Mouse (Mus musculus): ENCODE results near the gene Pih1d2. TPM values are rescaled to one million over a fixed set of nuclear protein-coding genes. Genes with fewer than 3 reads are reported as not detected.
A peak's percentile ranks its signal among the peaks of the same experiment; 100 is the strongest.
"Not testable (repeated sequence)": the region's sequence is repeated elsewhere in the genome, so short reads cannot be mapped to it uniquely, and the experiment has no call there.

Pih1d2 gene
- polyA plus RNA-seq, 1 experiment from 2014 or later = 2.6 TPM

DNA sequence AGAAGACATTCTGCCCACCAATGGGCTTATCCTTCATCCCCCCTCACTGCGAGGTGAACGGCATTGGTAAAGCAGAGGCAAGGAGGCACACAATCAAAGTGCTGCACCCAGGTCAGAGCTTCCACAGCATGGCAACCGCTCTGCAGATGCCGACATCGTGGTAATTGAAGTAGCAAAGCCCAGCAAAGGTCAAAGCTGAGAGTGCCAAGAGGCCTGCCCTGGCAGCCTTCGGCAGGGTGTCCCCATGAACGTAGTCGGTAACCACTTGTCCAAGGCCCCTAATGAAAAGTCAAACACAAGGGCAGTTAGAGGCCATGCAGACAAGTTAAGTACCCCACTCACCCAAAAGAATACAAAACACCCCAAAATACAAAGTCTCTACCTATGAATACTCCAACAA lies 20.1 kb upstream of the Pih1d2 start:
- Histone ChIP-seq H3K4me2 (no peak overlapping the region), H3K36me3 (peaks cover 56% of the 10 kb centered on the region), H3K4me1 (peaks cover 1% of the 10 kb centered on the region), H3K9me3 (no peaks in the 10 kb centered on the region), H3K27me3 (no peaks in the 10 kb centered on the region), H3K27ac (no peak overlapping the region), H3K9ac (no peak overlapping the region), H3K4me3 (no peak overlapping the region)
- 97% methylated on average over 8 of the region's 8 CpGs for WGBS
- ATAC-seq (ENCODE audit: insufficient number of reproducible peaks, low FRiP score, low TSS enrichment, low read depth) = no peak

DNA sequence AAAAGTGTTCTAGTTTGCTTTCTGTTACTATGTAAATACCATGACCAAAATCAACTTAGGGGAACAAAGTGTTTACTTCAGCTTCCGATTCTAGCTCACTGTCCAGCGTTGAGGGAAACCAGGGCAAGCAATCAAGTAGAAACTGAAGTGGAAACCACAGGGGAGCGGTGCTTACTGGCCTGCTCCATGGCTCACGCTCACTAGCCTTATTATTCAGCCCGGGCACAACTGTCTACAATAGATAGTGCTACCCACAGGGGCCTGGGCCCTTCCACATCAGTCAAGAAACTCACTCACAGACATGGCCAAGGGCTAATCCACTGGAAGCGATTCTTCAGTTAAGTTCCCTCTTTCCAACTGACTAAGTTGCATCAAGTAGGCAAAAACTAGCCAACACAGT lies 15.6 kb upstream of the Pih1d2 start:
- Histone ChIP-seq H3K27ac (no peak overlapping the region), H3K9ac (no peak overlapping the region), H3K27me3 (no peaks in the 10 kb centered on the region), H3K4me1 (peaks cover 19% of the 10 kb centered on the region), H3K4me3 (no peak overlapping the region), H3K4me2 (no peak overlapping the region), H3K36me3 (peaks cover 46% of the 10 kb centered on the region), H3K9me3 (no peaks in the 10 kb centered on the region)
- no peak for ATAC-seq (ENCODE audit: insufficient number of reproducible peaks, low FRiP score, low TSS enrichment, low read depth)
- WGBS = 92% methylated on average over 6 of the region's 6 CpGs

DNA sequence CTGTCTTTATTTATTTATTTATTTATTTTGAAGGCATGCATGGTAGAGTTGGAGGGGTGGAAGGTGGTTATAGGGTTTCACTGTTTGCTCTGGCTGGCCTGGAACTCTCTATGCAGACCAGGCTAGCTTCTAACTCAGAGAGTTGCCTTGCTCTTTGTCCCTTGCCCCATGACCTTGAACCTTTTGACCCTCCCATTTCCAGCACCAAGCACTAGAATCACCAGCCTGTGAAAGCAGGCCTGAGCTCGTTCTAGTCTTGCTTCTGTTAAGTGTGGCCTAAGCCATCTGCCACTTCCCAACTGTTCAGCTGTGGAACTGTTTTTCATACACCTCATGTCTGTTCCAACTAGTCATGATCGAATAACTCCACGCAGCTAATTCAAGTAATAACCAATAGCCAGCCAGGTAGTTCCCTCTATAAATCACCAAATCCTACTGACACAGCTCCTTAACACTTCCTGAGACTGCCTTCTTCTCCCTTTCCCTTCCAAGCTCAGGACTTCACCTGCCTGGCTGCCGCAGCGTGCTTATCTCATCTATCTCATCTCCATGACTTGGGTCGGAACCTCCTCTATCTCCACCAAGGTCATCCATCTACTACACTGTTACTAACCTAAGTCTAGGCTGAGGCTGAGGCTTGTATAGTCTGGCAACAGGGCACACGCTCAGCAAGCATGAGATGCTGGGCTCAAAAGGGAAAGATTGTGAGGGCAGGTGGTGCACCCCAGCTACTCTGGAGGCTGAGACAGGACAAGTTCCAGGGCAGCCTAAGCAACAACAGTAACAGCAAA lies 14.9 kb upstream of the Pih1d2 start:
- no peak overlapping the region for H3K27ac ChIP-seq
- no peak for ATAC-seq (ENCODE audit: insufficient number of reproducible peaks, low FRiP score, low TSS enrichment, low read depth)
- peak overlapping the region; percentile 85 for H3K4me3 ChIP-seq
- H3K9ac ChIP-seq = peak overlapping the region; percentile 11; the same call in 1 of the 2 replicates
- H3K27me3 ChIP-seq = no peaks in the 10 kb centered on the region
- peaks cover 19% of the 10 kb centered on the region for H3K4me1 ChIP-seq
- H3K4me2 ChIP-seq = peak overlapping the region; percentile 67
- H3K36me3 ChIP-seq = peaks cover 43% of the 10 kb centered on the region
- 84% methylated on average over 7 of the region's 7 CpGs for WGBS
- H3K9me3 ChIP-seq = no peaks in the 10 kb centered on the region

DNA sequence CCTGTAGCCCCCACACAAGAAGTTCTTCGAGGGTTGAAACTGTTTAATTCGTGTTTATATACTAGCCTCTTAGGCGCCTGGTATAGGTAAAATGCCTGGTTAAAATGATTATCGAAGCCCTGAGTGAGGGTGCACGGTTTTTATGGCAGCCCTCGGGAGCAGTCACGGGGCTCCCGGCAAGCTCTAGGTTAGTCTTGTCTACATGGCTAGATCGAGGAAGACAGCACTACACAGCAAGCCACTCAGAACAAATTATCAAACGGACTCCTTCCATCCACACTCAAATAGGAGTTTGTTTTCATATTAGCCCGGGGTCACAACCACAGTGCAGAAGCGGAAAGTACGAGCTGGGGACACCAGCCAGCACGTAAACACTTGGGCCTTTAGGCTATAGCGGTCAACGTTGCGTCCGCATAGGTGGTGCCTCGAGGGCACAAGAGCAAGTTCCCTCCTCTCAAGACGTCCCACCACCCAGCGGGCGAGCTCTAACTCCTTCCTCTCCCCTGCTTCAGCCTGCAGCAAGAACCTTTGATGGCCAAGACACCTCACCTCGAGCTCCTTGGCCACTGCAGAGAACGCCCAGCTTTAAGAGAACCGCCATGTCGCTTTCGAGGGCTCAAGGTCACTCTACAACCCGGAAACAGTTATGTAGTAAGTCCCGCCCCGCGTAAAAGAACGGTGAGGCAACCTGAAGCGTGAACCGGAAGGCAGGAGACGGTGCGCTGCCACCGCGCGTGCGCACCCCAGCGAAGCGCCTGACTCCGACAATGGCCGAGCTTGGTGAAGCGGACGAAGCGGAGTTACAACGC lies 13.7 kb upstream of the Pih1d2 start, which contains the start of the genes Sdhd and Timm8b:
Gene Sdhd (minus strand): TSS at position 624 of the 809 bp plus-strand sequence.
Gene Timm8b (plus strand): TSS at position 722 of the 809 bp plus-strand sequence.
- ATAC-seq (ENCODE audit: insufficient number of reproducible peaks, low FRiP score, low TSS enrichment, low read depth) = peak; percentile 94
- H3K9me3 ChIP-seq = no peaks in the 10 kb centered on the region
- H3K27me3 ChIP-seq = no peaks in the 10 kb centered on the region
- peaks cover 43% of the 10 kb centered on the region for H3K36me3 ChIP-seq
- WGBS = under 1% methylated on average over 48 of the region's 48 CpGs
- H3K4me2 ChIP-seq = peak within 1 kb of the TSS; percentile 67
- peak within 1 kb of the TSS; percentile 87 for H3K9ac ChIP-seq
- H3K4me1 ChIP-seq = peaks cover 19% of the 10 kb centered on the region
- H3K27ac ChIP-seq = peak within 1 kb of the TSS; percentile 87
- H3K4me3 ChIP-seq = peak within 1 kb of the TSS; percentile 85

DNA sequence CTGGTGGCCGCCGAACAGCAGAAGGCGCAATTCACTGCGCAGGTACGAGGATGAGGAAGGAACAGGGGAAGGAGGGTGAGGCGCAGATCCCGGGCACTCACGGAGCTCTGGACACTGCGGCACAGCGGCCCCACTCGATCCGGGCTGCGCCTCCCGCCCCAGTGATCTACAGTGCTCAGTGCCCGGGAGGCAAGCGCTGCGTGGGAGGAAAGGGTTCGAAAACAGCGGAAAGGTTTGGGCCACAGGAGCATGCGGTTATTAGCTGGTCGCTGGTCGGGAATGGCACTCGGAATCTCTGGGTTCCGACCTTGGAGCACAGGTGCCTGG lies 13.2 kb upstream of the Pih1d2 start:
- Histone ChIP-seq H3K36me3 (peaks cover 42% of the 10 kb centered on the region), H3K4me3 (peak overlapping the region; percentile 85), H3K4me2 (peak overlapping the region; percentile 67), H3K9ac (peak overlapping the region; percentile 87), H3K27ac (peak overlapping the region; percentile 87), H3K9me3 (no peaks in the 10 kb centered on the region), H3K4me1 (peaks cover 19% of the 10 kb centered on the region), H3K27me3 (no peaks in the 10 kb centered on the region)
- ATAC-seq (ENCODE audit: insufficient number of reproducible peaks, low FRiP score, low TSS enrichment, low read depth) = peak; percentile 75; the same call in 1 of the 2 replicates
- 0% methylated on average over 24 of the region's 24 CpGs for WGBS

DNA sequence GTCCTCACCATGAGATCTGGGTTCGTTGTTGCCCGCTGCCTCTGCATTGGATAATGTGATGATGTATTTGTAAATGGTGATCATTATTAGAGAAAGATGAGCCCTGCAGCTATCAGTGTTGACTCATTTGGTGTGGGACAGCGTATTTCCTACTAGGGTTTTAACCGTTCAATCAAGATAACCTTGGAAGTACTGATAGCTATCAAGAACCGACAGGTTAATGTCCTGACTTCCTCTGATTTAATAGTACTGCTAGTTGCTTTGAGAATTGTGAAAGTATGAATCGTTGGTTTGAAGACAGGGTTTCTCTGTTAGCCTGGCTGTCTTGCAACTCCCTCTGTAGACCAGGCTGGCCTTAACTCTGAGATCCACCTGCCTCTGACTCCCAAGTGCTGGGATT lies 12.8 kb upstream of the Pih1d2 start:
- Histone ChIP-seq H3K27ac (peak overlapping the region; percentile 87), H3K4me3 (peak overlapping the region; percentile 85), H3K9me3 (no peaks in the 10 kb centered on the region), H3K4me1 (peaks cover 19% of the 10 kb centered on the region), H3K4me2 (peak overlapping the region; percentile 67), H3K9ac (peak overlapping the region; percentile 87), H3K27me3 (no peaks in the 10 kb centered on the region), H3K36me3 (peaks cover 41% of the 10 kb centered on the region)
- no peak for ATAC-seq (ENCODE audit: insufficient number of reproducible peaks, low FRiP score, low TSS enrichment, low read depth)
- WGBS = 2% methylated on average over 6 of the region's 6 CpGs

DNA sequence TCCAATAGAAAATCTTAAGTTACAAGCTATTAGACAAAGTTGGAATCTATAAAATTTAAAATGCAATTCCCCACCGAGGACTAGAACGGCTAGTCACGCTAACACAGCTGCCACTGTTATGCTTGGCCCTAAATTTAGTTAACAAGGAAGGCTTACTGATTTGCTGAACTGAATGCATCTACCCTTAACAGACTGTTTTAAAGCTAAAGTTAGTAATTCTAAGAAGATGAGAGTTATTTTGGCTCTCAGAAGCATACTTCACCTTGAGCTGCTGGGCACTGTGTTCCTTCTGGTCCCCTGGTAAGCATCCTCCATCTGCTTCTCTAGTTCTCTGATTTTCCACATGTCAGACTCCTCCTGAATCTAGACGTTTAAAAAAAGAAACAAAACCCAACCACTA lies 5.0 kb upstream of the Pih1d2 start:
- H3K9me3 ChIP-seq = no peaks in the 10 kb centered on the region
- H3K36me3 ChIP-seq = peaks cover 72% of the 10 kb centered on the region
- H3K27me3 ChIP-seq = no peaks in the 10 kb centered on the region
- H3K27ac ChIP-seq = no peak overlapping the region
- H3K4me1 ChIP-seq = peaks cover 8% of the 10 kb centered on the region
- H3K4me2 ChIP-seq = no peak overlapping the region
- no peak overlapping the region for H3K9ac ChIP-seq
- no peak for ATAC-seq (ENCODE audit: insufficient number of reproducible peaks, low FRiP score, low TSS enrichment, low read depth)
- no peak overlapping the region for H3K4me3 ChIP-seq
- WGBS = 77% methylated on average over 4 of the region's 4 CpGs

DNA sequence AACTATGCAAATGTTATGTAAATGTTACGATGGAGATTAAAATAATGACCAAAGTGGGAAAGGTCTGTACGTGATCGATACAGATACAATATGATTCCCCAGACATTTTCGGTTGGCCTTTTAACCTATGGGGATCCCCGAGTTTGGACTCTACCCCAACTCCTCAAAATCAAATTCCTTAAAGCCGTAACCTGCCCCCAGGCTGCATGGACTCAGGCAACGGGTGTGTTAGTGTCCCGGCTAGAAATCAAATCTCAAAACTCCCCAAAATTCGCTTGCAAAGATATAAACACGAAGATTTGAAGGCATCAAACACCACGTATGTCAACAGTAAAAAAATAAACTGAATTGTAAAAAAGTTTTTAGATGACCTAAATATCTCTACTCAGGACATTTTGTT lies 960 bp upstream of the Pih1d2 start:
- no peaks in the 10 kb centered on the region for H3K9me3 ChIP-seq
- no peaks in the 10 kb centered on the region for H3K27me3 ChIP-seq
- H3K9ac ChIP-seq = peak overlapping the region; percentile 99
- H3K4me1 ChIP-seq = peaks cover 11% of the 10 kb centered on the region
- peak overlapping the region; percentile 100 for H3K4me3 ChIP-seq
- H3K4me2 ChIP-seq = peak overlapping the region; percentile 59
- 31% methylated on average over 11 of the region's 11 CpGs for WGBS
- H3K27ac ChIP-seq = peak overlapping the region; percentile 96; the same call in 1 of the 2 replicates
- H3K36me3 ChIP-seq = peaks cover 37% of the 10 kb centered on the region
- no peak for ATAC-seq (ENCODE audit: insufficient number of reproducible peaks, low FRiP score, low TSS enrichment, low read depth)

DNA sequence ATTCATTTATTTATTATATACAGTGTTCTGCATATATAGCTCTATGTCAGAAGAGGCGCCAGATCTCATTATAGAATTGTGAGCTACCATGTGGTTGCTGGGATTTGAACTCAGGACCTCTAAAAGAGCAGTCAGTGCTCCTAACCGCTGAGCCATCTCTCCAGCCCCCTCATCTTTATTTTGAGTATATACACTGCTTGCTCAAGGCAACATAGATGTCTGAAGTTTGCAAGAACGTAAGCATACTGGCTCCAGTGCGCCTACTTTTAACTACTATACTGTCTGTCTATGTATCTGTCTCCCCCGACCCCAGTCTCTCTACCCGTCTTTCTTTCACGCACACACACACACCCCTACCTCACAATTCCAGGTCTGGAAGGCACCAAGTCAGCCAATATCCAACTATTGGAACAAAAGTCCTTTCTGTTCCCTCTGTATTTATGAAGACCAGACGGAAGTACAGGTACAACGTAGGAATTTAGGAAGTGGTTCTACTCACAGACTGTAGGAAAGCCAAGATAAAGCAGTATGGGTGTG lies 741 bp downstream of the Pih1d2 start:
- H3K9me3 ChIP-seq = no peaks in the 10 kb centered on the region
- no peaks in the 10 kb centered on the region for H3K27me3 ChIP-seq
- H3K36me3 ChIP-seq = peaks cover 23% of the 10 kb centered on the region
- no peak overlapping the region for H3K9ac ChIP-seq
- ATAC-seq (ENCODE audit: insufficient number of reproducible peaks, low FRiP score, low TSS enrichment, low read depth) = no peak
- H3K4me1 ChIP-seq = peaks cover 11% of the 10 kb centered on the region
- whole genome bisulfite sequencing = 63% methylated on average over 9 of the region's 9 CpGs
- peak overlapping the region; percentile 59 for H3K4me2 ChIP-seq
- peak overlapping the region; percentile 100 for H3K4me3 ChIP-seq
- H3K27ac ChIP-seq = no peak overlapping the region

DNA sequence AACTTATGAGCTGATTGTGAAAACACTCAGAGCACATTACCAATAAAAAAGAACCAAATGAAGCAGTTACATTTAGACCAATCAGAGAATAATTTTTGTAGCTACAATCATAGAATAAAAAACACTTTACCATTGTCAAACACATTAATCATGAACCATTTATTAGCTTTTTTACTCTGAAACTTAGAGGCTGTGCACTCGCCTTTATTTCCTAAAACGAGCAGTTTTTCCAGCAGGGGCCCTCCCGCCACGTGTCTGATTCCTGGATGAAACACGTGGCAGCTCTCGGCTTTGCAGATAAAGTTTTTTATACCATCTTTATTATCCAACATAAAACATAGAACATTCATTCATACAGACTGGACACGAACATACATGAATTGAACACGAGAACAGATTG lies 13.8 kb downstream of the Pih1d2 start:
- not testable (repeated sequence) for H3K4me2 ChIP-seq; H3K9ac ChIP-seq; H3K27ac ChIP-seq; H3K27me3 ChIP-seq; ATAC-seq (ENCODE audit: insufficient number of reproducible peaks, low FRiP score, low TSS enrichment, low read depth); H3K4me3 ChIP-seq; H3K4me1 ChIP-seq; H3K9me3 ChIP-seq
- WGBS = 87% methylated on average over 6 of the region's 8 CpGs
- H3K36me3 ChIP-seq = peaks cover 30% of the 10 kb centered on the region

DNA sequence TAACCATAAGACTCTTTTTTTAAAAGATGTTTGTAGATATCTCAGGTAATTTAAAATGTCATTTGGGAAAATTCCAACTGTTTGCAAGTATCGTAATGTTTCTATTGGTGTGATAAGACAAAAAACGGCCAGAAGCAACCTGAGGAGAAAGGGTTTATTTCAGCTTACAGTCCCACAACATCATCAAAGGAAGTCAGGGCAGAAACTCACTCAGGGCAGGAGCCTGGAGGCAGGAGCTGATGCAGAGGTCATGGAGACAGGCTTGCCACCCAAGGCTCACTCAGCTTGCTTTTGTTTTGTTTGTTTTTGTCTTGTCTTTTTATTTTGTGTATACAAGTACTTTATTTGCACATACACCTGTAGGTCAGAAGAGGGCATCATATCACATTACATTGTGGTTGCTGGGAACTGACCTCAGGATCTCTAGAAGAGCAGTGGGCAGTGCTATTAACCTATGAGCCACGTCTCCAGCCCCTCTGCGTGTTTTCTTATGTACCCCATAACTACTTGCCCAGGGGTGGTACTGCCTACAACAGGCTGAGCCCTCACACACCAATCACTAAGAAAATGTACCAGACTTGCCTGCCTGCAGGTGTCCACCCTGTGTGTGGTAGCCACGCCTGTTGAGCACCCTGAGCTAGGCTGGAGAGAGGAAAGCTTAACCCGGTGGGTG lies 15.0 kb downstream of the Pih1d2 start:
- ATAC-seq (ENCODE audit: insufficient number of reproducible peaks, low FRiP score, low TSS enrichment, low read depth) = no peak
- 85% methylated on average over 6 of the region's 6 CpGs for WGBS
- Histone ChIP-seq H3K27ac (no peak overlapping the region), H3K36me3 (peaks cover 39% of the 10 kb centered on the region), H3K9me3 (no peaks in the 10 kb centered on the region), H3K27me3 (no peaks in the 10 kb centered on the region), H3K4me3 (no peak overlapping the region), H3K9ac (no peak overlapping the region), H3K4me1 (no peaks in the 10 kb centered on the region), H3K4me2 (no peak overlapping the region)
